Mouse (Mus musculus): ENCODE results near the gene Lyg1.

Lyg1 gene

GRCm38 (mm10) chr1:37957659-37958058, at the start of gene Lyg1:
TSS of gene Lyg1 (minus strand) at chr1:37957759.
- DNase-seq: peak; percentile 5

GRCm38 (mm10) chr1:38006741-38007140, 49.2 kb upstream of the Lyg1 start:
- DNase-seq: peak; percentile 64

DNA sequence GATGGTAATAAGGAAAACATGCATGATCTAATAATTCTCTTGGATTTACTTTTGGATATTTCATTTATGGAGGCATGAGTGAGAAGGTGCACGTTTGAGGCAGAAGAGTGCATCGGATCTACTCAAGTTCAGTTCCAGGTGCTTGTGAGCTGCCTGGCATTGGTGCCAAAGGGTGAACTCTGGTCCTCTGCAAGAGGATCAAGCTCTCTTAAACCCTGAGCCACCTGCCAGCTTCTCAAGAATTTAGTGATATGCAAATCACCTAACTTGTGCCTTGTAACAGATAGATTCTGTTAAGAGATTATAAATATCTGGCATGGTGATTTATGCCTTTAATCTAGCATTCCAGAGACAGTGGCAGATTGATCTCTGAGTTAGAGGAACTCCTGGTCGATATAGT, 45.5 kb upstream of the Lyg1 start:
- peak; percentile 64 for DNase-seq

GRCm38 (mm10) chr1:38001956-38002355, 44.4 kb upstream of the Lyg1 start:
- DNase-seq: peak; percentile 72

DNA sequence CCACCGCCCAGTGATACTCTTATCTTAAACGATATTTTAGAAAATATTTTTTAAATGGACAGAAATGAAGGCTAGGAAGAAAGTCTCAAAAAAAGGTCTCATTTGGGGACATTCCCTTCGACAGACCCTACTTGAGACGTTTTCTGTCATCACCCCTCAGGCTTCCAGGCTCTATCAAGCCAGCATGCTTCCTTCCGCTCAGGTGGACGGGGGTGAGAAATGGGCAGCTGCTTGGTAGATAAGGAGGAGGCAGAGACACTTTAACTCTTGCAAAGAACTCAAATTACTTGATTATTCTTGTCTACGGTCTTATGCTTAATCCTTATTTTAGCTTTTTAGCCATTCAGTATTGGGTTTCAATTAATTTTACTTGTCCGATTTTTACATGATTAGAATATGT, 43.3 kb upstream of the Lyg1 start:
- peak; percentile 78 for DNase-seq

- DNase-seq: peak; percentile 46
These were observed 42.0 kb upstream of the Lyg1 start for GRCm38 (mm10) chr1:37999552-37999951.

DNA sequence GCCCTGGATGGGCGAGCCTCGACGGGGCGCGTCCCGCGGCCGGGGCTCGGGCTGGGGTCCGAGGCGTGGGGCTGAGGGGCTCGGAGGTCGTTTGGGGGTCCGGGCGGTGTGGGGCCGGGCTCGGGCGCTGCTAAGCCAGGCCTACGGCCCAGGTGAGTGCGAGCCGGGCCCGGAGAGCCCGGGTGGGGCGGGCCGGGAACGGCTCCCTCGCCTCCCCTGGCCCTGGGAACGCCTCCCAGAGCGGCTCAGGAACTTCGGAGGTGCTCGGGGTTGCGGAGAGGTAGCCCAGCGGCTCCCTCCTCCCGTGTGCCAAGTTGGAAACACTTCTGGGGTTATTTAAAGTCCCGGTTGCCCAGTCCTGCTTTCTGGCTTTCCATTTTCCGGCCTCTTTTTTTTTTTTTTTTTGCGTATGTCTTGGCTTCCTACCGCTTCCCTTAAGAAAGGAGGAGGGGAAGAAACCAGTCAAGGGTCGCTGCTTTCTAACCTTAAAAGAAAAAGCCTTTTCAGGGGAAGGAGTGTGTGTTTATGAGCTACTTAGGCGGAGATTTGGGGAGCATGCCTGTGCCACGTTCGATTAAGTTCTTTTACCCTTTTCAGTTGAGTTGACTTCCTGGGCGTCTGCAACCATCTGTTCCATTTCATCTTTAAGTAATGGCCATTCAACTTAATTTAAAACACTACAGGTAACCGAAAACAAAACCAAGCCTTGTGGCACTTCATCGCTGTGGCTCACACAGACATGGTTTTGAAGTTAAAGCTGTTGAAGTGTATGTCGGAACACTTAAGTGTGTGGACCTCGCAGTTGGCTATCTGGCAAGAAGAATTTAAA, 41.0 kb upstream of the Lyg1 start:
- DNase-seq: no peak

DNA sequence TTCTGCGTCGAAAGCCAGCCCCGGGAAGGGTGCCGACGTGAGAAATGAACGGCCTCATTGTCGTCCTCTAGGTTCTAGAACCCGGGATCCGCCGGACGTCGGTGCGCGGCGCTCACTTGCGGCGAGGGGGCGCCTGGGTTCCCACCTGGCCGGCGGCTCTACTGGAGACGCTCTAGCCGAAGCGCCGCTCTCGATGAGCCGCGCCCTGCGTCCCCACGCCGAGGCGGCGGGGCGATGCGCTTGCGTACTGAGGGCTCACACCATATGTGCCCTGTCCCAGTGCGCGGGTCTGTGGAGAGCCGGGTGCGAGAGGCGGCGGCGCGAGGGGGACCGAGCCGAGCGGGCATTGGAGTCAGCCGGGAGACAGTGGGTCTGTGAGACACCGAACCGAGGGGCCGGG, 40.3 kb upstream of the Lyg1 start, which contains the start of the genes Txndc9 and Eif5b:
TSS of gene Txndc9 (minus strand) at position 27 of the 400 bp plus-strand sequence.
TSS of gene Eif5b (plus strand) at position 144 of the 400 bp plus-strand sequence.
- peak; percentile 100 for DNase-seq

DNA sequence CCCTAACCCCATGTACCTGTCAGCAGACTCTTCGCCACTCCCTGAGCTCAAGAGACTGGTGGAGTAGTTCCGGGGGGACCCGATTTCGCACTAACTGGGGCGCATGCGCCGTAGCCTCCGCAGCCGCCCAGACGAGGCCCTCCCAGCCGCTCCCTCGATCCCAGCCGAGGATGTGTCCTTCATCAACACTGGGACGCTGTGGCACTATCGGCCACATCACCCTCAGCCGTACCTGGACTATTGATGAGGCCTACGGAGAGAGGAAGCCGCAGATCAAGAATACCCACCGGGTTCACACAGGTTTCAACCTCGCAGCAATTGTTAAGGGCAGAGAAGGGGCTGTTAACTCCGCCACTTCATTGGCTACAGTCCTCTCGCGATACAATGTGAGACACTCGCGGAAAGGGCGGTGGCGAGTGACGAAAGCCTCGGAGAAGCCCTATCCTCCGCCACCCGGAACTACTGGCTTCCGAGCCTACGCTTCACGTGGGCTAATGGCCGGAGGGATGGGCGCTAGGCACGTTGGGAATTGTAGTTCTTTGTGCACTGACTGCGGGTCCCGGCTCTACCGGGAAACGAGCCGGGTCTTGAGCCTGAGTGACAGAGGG, 39.4 kb upstream of the Lyg1 start:
- peak; percentile 100 for DNase-seq

- DNase-seq: no peak
These were observed 38.7 kb upstream of the Lyg1 start for GRCm38 (mm10) chr1:37996226-37996625.

DNA sequence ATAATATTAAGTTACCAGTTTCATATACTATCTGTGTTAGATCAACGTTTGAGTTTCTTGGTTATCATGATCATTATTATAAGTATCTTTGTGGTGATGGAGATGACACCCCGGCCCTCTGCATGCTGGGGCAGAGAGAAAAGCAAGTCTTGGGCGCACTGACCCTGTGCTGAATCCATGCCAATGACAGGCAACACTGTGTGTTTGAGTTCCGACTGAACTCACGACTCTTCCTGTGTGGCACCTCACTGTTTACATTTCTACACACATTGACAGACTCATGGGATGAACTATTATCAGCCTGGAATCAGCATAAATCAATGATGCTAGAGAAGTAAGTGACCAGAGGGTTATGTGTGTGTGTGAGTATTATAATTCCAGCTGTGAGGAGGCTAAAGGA, 30.3 kb upstream of the Lyg1 start:
- peak; percentile 80 for DNase-seq

DNA sequence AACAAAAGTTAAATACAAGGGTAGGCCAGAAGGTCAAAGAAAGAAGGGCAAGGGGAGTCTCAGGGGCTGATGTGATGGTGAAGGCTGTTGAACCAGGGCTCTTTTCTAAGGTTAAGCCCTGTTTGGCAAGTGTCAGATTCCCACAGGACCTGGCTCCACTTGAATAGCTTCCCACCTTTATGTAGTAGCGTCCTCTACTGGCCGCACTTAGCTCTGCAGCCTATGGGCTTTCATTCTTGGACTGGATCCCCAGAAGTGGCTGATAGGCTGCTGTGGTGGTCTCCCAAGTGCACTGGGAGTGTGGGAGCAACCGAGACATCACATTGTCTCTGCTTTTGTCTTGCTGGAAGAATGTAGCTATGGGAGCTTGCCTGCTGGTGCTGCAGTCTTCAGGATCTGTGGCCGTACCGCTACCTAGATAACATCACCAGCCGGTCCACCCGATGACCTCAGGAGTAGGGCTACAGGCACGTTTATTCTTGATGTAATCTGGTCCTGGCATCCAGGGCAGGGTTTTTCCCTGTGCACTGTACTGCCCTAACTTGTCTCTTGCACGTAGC, 28.3 kb upstream of the Lyg1 start:
- DNase-seq: peak; percentile 83

DNA sequence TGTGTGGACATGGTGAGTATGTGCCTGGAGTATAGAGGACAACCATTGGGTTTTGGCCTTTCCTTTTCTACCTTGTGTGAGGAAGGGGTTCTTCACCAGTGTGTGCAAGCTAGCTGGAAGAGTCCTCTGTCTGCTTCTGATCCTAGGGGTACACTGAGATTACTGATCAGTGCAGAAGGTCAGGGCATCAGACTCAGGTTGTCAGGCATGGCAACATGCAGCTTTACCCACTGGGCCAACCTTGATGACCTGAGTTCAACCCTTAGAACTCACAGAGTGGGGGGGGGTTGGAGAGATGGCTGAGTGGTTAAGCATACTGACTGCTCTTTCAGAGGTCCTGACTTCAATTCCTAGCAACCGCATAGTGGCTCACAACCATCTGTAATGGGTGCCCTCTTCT, 26.8 kb upstream of the Lyg1 start:
- DNase-seq: peak; percentile 72

- peak; percentile 76 for DNase-seq
These were observed 19.7 kb upstream of the Lyg1 start for GRCm38 (mm10) chr1:37977303-37977702.

DNA sequence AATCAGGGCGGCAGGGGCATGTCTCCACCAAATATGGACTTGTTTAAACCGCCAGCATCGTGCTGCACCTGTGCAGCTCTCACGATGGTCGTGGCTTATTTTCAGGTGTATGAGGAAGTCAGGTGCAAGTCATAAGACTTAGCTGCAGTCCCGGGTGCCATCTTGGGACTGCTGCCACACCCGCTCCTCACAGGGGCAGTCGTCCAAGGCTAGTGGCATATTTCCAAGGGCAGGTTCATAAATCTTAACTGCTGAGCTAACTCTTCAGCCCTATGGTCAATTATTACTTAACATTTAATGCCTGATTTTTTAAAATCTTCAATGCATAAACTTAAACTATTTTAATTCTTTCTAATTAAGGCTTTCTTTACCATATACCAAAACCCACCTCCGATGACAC, 19.1 kb upstream of the Lyg1 start:
- DNase-seq: peak; percentile 69

DNA sequence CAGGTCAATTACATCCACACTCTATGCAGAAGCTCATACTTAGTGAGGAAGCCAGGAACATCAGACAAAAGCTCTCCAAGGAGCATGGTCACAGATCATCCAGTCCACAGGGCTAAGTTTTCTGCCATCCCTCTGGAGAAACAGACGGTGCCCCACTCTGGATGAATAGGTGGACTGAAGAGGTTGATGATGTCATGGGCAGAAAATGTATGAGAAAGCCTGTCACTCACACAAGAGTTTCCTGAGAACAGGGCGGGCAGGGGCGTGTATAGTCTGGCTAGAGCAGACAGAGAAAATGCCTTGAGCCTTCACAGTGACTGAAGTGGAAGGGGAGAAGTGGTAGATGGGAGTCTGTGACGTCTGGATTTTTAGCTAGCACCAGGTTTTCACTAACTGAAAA, 14.0 kb upstream of the Lyg1 start:
- DNase-seq: no peak

GRCm38 (mm10) chr1:37968746-37969145, 11.2 kb upstream of the Lyg1 start:
- no peak for DNase-seq

DNA sequence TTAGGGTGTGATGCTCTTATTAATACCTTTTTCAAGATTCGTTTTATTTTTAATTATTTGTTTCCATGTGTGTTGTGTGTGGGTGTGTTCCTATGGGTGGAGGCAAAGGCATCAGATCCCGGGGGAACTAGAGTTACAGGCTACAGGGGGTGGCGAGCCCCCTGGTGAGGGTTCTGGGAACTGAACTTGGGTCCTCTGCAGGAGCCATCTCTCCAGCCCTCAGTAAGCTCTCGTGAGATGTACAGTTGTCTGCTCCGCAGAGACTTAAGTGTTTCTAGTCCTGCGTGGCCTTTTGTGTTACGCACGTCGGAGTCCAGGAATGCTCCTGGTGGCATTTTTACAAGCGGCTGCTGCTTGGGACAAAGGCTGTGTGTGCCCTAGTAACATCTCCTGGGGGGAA, 8.0 kb upstream of the Lyg1 start:
- peak; percentile 65 for DNase-seq

DNA sequence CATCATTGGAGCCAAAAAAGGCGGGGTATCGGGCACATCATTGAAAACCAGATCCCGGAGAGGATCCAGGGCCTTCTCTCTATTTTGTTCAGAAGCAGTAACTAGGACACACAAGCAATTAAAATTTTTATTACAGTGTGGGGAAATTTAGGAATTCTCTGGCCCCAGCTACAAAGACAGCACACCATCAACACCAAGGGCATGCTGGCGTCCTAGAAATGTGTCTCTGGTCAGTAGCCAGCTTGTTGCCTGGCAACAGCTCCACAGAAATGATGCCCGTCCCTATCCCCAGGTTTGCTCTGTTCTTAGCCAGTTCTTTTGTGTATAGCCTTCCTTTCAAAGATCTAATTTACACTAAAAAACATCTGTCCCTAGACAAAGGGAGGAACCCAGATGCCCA, 1.9 kb upstream of the Lyg1 start:
- peak; percentile 74 for DNase-seq

- peak; percentile 55 for DNase-seq
These were observed 957 bp upstream of the Lyg1 start for GRCm38 (mm10) chr1:37958516-37958915.

- peak; percentile 9 for DNase-seq
These were observed 698 bp downstream of the Lyg1 start for GRCm38 (mm10) chr1:37956690-37957431.

- DNase-seq: peak; percentile 57
These were observed 2.3 kb downstream of the Lyg1 start for GRCm38 (mm10) chr1:37955251-37955650.

DNA sequence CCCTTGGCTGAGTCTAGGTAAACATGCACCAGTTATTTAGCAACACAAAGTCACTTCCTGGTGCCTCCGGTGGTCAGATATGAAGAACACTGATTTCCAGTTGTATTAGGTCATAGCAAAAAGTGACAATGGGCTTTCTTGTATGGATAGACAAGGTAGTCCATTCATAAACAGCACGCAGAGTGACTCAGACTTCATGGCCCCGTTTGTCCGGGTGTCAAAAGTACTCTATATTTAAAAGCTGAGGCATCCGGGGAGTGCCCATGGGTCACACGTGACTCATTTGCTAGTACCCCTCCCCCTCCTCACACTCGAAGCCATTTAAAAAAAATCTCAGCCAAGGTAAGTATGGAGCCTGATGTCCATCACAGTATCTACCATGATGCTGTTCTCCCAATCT, 2.8 kb downstream of the Lyg1 start:
- peak; percentile 68 for DNase-seq
